Mouse (Mus musculus) cerebellum, adult 11-12 months (tissue): Measurements from ENCODE around the gene Srd5a3.

ENCODE experiments used
- DNase-seq: peaks from one replicate; pipeline ENCODE4 v3.0.0; 2022

The Srd5a3 gene

GRCm38 (mm10) chr5:76199346-76199745 lies 59.3 kb downstream of the Srd5a3 start:
- DNase-seq: no peak

DNA sequence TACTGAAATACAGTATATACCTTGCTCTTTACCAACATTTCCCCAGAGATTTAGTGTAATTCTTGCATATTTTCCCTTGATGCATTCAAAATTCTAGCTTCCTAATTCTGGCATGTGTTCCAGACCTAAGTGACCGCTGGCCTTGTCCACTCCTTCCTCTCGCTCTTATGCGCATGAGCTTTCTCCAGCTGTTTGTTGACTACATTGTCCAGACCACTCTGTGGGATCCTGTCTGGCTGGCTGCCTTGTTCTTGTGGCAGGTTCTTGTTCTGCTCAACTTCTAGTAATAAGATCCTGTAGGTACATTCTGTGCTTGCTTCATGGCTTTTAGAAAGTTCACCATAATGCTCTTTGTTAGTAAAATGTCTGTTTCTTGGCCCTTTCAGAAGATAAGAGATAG lies 63.1 kb downstream of the Srd5a3 start:
- no peak for DNase-seq
